Mouse (Mus musculus) testis, adult 2 months (tissue): Measurements from ENCODE around the gene G3bp2.

Source experiments
- CTCF ChIP-seq: fragments of 200-500 bp; IDR thresholded peaks from 2 replicates; pipeline ENCODE4 v1.5.1; 2012; ENCODE audit warnings: low read depth, mild to moderate bottlenecking, inconsistent platforms, low read length, moderate library complexity; ENCODE audit not compliant: control insufficient read depth, insufficient read depth, insufficient replicate concordance
- POLR2A ChIP-seq: fragments of 200-500 bp; IDR thresholded peaks from 2 replicates; pipeline ENCODE4 v1.6.1; 2012; ENCODE audit warnings: low read depth, mild to moderate bottlenecking, inconsistent platforms, low read length, moderate library complexity; ENCODE audit not compliant: control insufficient read depth

- TF ChIP-seq CTCF: no peak
- TF ChIP-seq POLR2A: no peak
Measured at GRCm38 (mm10) chr5:92076273-92076672, 7.2 kb downstream of the G3bp2 start.
